Mouse (Mus musculus) skeletal muscle tissue, adult 2 months (tissue): Measurements from ENCODE around the gene Fam189a1.

Source experiments
- DNase-seq: peaks from one replicate; pipeline ENCODE4 v3.0.0-alpha.2; 2012; ENCODE audit warnings: low read depth, low spot score

The Fam189a1 gene

GRCm38 (mm10) chr7:64821081-64821480 lies 335.3 kb downstream of the Fam189a1 start:
- no peak for DNase-seq

- no peak for DNase-seq
These were observed 336.7 kb downstream of the Fam189a1 start for GRCm38 (mm10) chr7:64819683-64820082.

GRCm38 (mm10) chr7:64808876-64809275 lies 347.5 kb downstream of the Fam189a1 start:
- no peak for DNase-seq

GRCm38 (mm10) chr7:64805100-64805499 lies 351.3 kb downstream of the Fam189a1 start:
- no peak for DNase-seq

GRCm38 (mm10) chr7:64795554-64795953 lies 360.8 kb downstream of the Fam189a1 start:
- no peak for DNase-seq

GRCm38 (mm10) chr7:64792031-64792430 lies 364.3 kb downstream of the Fam189a1 start:
- DNase-seq, result peak; percentile 16

GRCm38 (mm10) chr7:64791145-64791544 lies 365.2 kb downstream of the Fam189a1 start:
- DNase-seq, result no peak

- no peak for DNase-seq
These were observed 371.3 kb downstream of the Fam189a1 start for GRCm38 (mm10) chr7:64785040-64785439.

GRCm38 (mm10) chr7:64779501-64779900 lies 376.9 kb downstream of the Fam189a1 start:
- DNase-seq, result no peak

GRCm38 (mm10) chr7:64776708-64777489 lies 379.5 kb downstream of the Fam189a1 start:
- no peak for DNase-seq

GRCm38 (mm10) chr7:64773465-64773864 lies 382.9 kb downstream of the Fam189a1 start:
- no peak for DNase-seq

- DNase-seq, result no peak
These were observed 385.5 kb downstream of the Fam189a1 start for GRCm38 (mm10) chr7:64770779-64771390.

- no peak for DNase-seq
These were observed 386.6 kb downstream of the Fam189a1 start for GRCm38 (mm10) chr7:64769768-64770167.

- DNase-seq, result no peak
These were observed 390.8 kb downstream of the Fam189a1 start for GRCm38 (mm10) chr7:64765595-64765994.

- no peak for DNase-seq
These were observed 401.2 kb downstream of the Fam189a1 start for GRCm38 (mm10) chr7:64755141-64755540.

GRCm38 (mm10) chr7:64754161-64754560 lies 402.2 kb downstream of the Fam189a1 start:
- DNase-seq, result no peak

- no peak for DNase-seq
These were observed 402.7 kb downstream of the Fam189a1 start for GRCm38 (mm10) chr7:64753678-64754077.

- DNase-seq, result no peak
These were observed 404.2 kb downstream of the Fam189a1 start for GRCm38 (mm10) chr7:64752133-64752532.

- DNase-seq, result peak; percentile 11
These were observed 404.9 kb downstream of the Fam189a1 start for GRCm38 (mm10) chr7:64751465-64751864.

GRCm38 (mm10) chr7:64743610-64744009 lies 412.8 kb downstream of the Fam189a1 start:
- no peak for DNase-seq

GRCm38 (mm10) chr7:64741333-64742307 lies 414.8 kb downstream of the Fam189a1 start:
- peak; percentile 13 for DNase-seq

GRCm38 (mm10) chr7:64739131-64739530 lies 417.2 kb downstream of the Fam189a1 start:
- DNase-seq, result no peak
